Mouse (Mus musculus): ENCODE results near the gene Clec4n. TPM values are rescaled to one million over a fixed set of nuclear protein-coding genes. Genes with fewer than 3 reads are reported as not detected.
"Not testable (repeated sequence)": the region's sequence is repeated elsewhere in the genome, so short reads cannot be mapped to it uniquely, and the experiment has no call there.

Gene Clec4n
- 0.64 and 1.0 TPM in 2 replicates for polyA plus RNA-seq (2014; fragmentation: Nextera tagmentation; extraction: Ambion mirVana)

- no peaks in the 10 kb centered on the region for H3K36me3 ChIP-seq (ENCODE audit: control insufficient read depth, insufficient read depth, low read length)
- H3K9me3 ChIP-seq (replicated peaks; ENCODE audit: control insufficient read depth, low read length): 0 out of 2 replicates have a peak, but pooled peaks cover 3% of the 10 kb centered on the region
- H3K9ac ChIP-seq (ENCODE audit: low read length): no peak within 1 kb of the TSS
- no peaks in the 10 kb centered on the region for H3K27me3 ChIP-seq (replicated peaks; ENCODE audit: control insufficient read depth, insufficient read depth, low read length)
- 76% methylated on average over 3 of the region's 3 CpGs for WGBS
- H3K4me2 ChIP-seq (ENCODE audit: low read length): no peak within 1 kb of the TSS
- H3K4me3 ChIP-seq (ENCODE audit: low read depth, low read length): no peak within 1 kb of the TSS
- no peaks in the 10 kb centered on the region for H3K4me1 ChIP-seq (ENCODE audit: control insufficient read depth, insufficient read depth, low read length)
- no peak for ATAC-seq
- H3K27ac ChIP-seq (ENCODE audit: low read depth, low read length): no peak within 1 kb of the TSS
- DNase-seq (ENCODE audit: low spot score): no peak
These were observed at the start of gene Clec4n for GRCm38 (mm10) chr6:123229644-123230043. Gene Clec4n (plus strand): TSS chr6:123229843.

DNA sequence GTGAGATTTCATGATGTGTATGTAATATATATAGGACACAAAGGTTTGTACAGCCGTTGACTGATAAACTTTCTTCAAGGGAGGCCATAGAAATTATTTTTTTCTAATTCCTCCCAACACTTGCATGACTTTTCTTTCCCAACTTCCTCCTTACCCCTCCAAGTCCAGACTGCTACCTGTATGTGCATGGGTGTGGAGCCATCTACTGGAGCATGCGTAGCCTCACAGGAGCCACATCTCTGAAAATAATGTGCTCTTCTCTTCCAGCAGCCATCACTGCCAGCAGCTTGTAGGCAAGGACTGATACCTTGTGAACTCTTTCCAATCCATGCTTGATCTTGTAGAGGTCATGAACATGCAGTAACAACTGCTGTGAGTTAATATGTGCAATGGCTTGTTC is 44.8 kb upstream of the Clec4n start:
- ATAC-seq; H3K9ac ChIP-seq (ENCODE audit: low read length); DNase-seq (ENCODE audit: low spot score); H3K27ac ChIP-seq (ENCODE audit: low read depth, low read length); H3K27me3 ChIP-seq (replicated peaks; ENCODE audit: control insufficient read depth, insufficient read depth, low read length); H3K4me2 ChIP-seq (ENCODE audit: low read length); H3K4me3 ChIP-seq (ENCODE audit: low read depth, low read length); H3K4me1 ChIP-seq (ENCODE audit: control insufficient read depth, insufficient read depth, low read length); H3K9me3 ChIP-seq (replicated peaks; ENCODE audit: control insufficient read depth, low read length); H3K36me3 ChIP-seq (ENCODE audit: control insufficient read depth, insufficient read depth, low read length): not testable (repeated sequence)
- WGBS: 79% methylated on average over 2 of the region's 2 CpGs

DNA sequence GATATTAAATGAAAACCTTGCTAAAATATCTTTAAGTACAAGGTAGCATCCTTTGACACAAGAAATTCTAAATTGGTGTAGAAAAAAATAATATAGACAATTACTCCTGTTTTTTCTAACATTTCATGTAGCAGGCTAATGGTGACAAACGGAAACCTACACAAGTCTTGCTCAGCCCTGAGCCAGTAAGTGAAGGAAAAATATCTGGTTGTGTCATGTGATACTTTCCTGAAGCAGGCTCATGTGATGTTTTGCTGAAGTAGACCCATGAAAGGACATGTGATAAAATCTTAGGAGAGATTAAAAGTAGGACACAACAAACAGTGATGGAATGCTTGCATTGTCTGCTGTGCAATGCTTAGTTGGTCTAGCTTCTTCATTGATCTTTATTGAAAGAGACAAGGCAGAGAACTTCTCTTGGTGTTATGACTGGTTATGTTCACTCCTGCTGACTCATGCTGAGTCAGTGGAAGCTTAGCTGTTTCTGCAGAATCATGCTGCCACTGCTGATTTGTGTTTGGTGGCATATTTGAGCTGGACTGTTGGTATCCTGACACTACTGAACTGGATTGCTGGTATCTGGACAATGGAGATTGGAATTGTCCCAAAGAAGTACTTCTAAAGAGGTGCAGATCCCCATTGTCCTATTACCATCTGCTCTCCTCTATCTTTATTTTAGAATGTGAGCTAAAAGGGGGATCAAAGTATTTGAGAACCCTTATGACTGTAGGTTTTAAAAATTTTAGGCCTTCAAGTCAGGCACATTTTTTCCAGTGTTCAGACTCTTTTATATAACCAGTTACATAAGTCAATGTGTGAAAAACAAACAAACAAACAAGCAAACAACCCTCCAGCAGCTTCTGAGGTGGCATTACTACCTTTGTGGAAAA is 22.2 kb upstream of the Clec4n start:
- 81% methylated on average over 1 of the region's 1 CpGs for WGBS
- Histone ChIP-seq H3K27me3 (replicated peaks; ENCODE audit: control insufficient read depth, insufficient read depth, low read length) (no peaks in the 10 kb centered on the region), H3K4me1 (ENCODE audit: control insufficient read depth, insufficient read depth, low read length) (no peaks in the 10 kb centered on the region), H3K9ac (ENCODE audit: low read length) (no peak overlapping the region), H3K4me3 (ENCODE audit: low read depth, low read length) (no peak overlapping the region), H3K4me2 (ENCODE audit: low read length) (no peak overlapping the region), H3K36me3 (ENCODE audit: control insufficient read depth, insufficient read depth, low read length) (no peaks in the 10 kb centered on the region), H3K9me3 (replicated peaks; ENCODE audit: control insufficient read depth, low read length) (no peaks in the 10 kb centered on the region), H3K27ac (ENCODE audit: low read depth, low read length) (no peak overlapping the region)
- ATAC-seq: no peak
- DNase-seq (ENCODE audit: low spot score): no peak

GRCm38 (mm10) chr6:123208077-123208439 is 21.6 kb upstream of the Clec4n start:
- H3K4me3 ChIP-seq (ENCODE audit: low read depth, low read length); ATAC-seq; H3K9me3 ChIP-seq (replicated peaks; ENCODE audit: control insufficient read depth, low read length); DNase-seq (ENCODE audit: low spot score); H3K36me3 ChIP-seq (ENCODE audit: control insufficient read depth, insufficient read depth, low read length); H3K9ac ChIP-seq (ENCODE audit: low read length); H3K4me2 ChIP-seq (ENCODE audit: low read length); H3K27me3 ChIP-seq (replicated peaks; ENCODE audit: control insufficient read depth, insufficient read depth, low read length); H3K4me1 ChIP-seq (ENCODE audit: control insufficient read depth, insufficient read depth, low read length); H3K27ac ChIP-seq (ENCODE audit: low read depth, low read length): not testable (repeated sequence)

DNA sequence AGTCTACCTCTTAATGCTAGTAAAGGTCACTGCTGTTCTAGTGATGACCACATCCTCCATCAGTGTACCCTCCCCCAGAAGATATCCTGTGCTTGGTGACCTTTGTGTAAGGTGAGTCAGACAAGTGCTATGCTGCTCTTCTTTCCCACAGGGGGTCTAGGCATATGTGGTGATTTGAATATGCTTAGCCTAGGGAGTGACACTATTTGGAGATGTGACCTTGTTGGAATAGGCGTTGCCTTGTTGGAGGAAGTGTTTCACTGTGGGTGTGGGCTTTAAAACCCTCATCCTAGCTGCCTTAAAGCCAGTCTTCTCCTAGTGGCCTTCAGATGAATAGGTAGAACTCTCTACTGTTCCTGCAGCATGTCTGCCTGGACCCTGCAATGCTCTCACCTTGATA is 17.9 kb upstream of the Clec4n start:
- no peaks in the 10 kb centered on the region for H3K36me3 ChIP-seq (ENCODE audit: control insufficient read depth, insufficient read depth, low read length)
- no peak overlapping the region for H3K27ac ChIP-seq (ENCODE audit: low read depth, low read length)
- H3K9ac ChIP-seq (ENCODE audit: low read length): no peak overlapping the region
- DNase-seq (ENCODE audit: low spot score) (no peak), ATAC-seq (no peak)
- no peaks in the 10 kb centered on the region for H3K9me3 ChIP-seq (replicated peaks; ENCODE audit: control insufficient read depth, low read length)
- H3K27me3 ChIP-seq (replicated peaks; ENCODE audit: control insufficient read depth, insufficient read depth, low read length): no peaks in the 10 kb centered on the region
- no peak overlapping the region for H3K4me2 ChIP-seq (ENCODE audit: low read length)
- H3K4me3 ChIP-seq (ENCODE audit: low read depth, low read length): no peak overlapping the region
- H3K4me1 ChIP-seq (ENCODE audit: control insufficient read depth, insufficient read depth, low read length): no peaks in the 10 kb centered on the region
- WGBS: 82% methylated on average over 1 of the region's 1 CpGs

- 75% methylated on average over 2 of the region's 2 CpGs for WGBS
- Histone ChIP-seq H3K4me2 (ENCODE audit: low read length) (no peak overlapping the region), H3K4me1 (ENCODE audit: control insufficient read depth, insufficient read depth, low read length) (no peaks in the 10 kb centered on the region), H3K9me3 (replicated peaks; ENCODE audit: control insufficient read depth, low read length) (no peaks in the 10 kb centered on the region), H3K4me3 (ENCODE audit: low read depth, low read length) (no peak overlapping the region), H3K36me3 (ENCODE audit: control insufficient read depth, insufficient read depth, low read length) (no peaks in the 10 kb centered on the region), H3K9ac (ENCODE audit: low read length) (no peak overlapping the region), H3K27ac (ENCODE audit: low read depth, low read length) (no peak overlapping the region), H3K27me3 (replicated peaks; ENCODE audit: control insufficient read depth, insufficient read depth, low read length) (no peaks in the 10 kb centered on the region)
- ATAC-seq (no peak), DNase-seq (ENCODE audit: low spot score) (no peak)
These were observed 2.0 kb upstream of the Clec4n start for GRCm38 (mm10) chr6:123227519-123228166.

GRCm38 (mm10) chr6:123231149-123231548 is 1.5 kb downstream of the Clec4n start:
- no peaks in the 10 kb centered on the region for H3K36me3 ChIP-seq (ENCODE audit: control insufficient read depth, insufficient read depth, low read length)
- no peak overlapping the region for H3K4me2 ChIP-seq (ENCODE audit: low read length)
- H3K27me3 ChIP-seq (replicated peaks; ENCODE audit: control insufficient read depth, insufficient read depth, low read length): no peaks in the 10 kb centered on the region
- H3K27ac ChIP-seq (ENCODE audit: low read depth, low read length): no peak overlapping the region
- WGBS: 67% methylated on average over 2 of the region's 2 CpGs
- H3K4me3 ChIP-seq (ENCODE audit: low read depth, low read length): no peak overlapping the region
- ATAC-seq: no peak
- H3K9ac ChIP-seq (ENCODE audit: low read length): no peak overlapping the region
- DNase-seq (ENCODE audit: low spot score): no peak
- no peaks in the 10 kb centered on the region for H3K4me1 ChIP-seq (ENCODE audit: control insufficient read depth, insufficient read depth, low read length)
- 0 out of 2 replicates have a peak, but pooled peaks cover 3% of the 10 kb centered on the region for H3K9me3 ChIP-seq (replicated peaks; ENCODE audit: control insufficient read depth, low read length)

DNA sequence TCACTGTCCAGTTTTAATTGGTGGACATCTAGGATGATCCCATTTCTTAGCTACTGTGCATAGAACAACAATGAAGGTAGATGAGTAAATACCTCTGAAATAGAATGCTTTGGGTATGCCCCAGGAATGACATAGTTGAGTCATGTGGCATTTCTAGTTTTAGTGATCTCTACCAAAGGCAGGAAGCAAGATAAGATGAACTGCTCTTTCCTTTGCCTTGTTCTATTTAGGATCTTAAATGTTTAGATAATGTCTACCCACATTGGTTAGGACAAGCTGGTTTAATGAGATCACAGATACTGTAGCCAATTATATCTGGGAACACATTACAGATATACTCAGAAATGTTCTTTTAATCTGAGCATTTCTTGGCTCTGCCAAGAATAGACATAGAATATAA is 7.9 kb downstream of the Clec4n start:
- H3K27ac ChIP-seq (ENCODE audit: low read depth, low read length): no peak overlapping the region
- H3K27me3 ChIP-seq (replicated peaks; ENCODE audit: control insufficient read depth, insufficient read depth, low read length): no peaks in the 10 kb centered on the region
- H3K9me3 ChIP-seq (replicated peaks; ENCODE audit: control insufficient read depth, low read length): 0 out of 2 replicates have a peak, but pooled peaks cover 3% of the 10 kb centered on the region
- no peaks in the 10 kb centered on the region for H3K36me3 ChIP-seq (ENCODE audit: control insufficient read depth, insufficient read depth, low read length)
- H3K4me3 ChIP-seq (ENCODE audit: low read depth, low read length): no peak overlapping the region
- ATAC-seq (no peak), DNase-seq (ENCODE audit: low spot score) (no peak)
- H3K4me1 ChIP-seq (ENCODE audit: control insufficient read depth, insufficient read depth, low read length): no peaks in the 10 kb centered on the region
- H3K9ac ChIP-seq (ENCODE audit: low read length): no peak overlapping the region
- H3K4me2 ChIP-seq (ENCODE audit: low read length): no peak overlapping the region

DNA sequence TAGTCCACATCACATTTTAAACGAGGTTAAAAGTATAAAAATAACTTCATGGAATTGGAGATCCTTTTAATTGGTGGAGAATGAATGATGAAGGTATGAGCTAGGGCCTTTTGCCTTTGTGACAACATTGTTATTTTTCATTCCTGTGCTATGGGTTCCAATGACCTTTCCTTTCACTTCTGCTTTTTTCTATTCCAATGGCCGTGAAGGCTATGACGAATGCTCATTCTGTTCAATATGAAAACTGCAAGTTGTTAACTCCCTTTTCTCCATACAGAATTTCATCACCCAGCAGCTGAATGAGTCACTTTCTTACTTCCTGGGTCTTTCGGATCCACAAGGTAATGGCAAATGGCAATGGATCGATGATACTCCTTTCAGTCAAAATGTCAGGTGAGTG is 14.6 kb downstream of the Clec4n start:
- H3K9ac ChIP-seq (ENCODE audit: low read length): no peak overlapping the region
- no peak overlapping the region for H3K4me3 ChIP-seq (ENCODE audit: low read depth, low read length)
- H3K36me3 ChIP-seq (ENCODE audit: control insufficient read depth, insufficient read depth, low read length): no peaks in the 10 kb centered on the region
- 90% methylated on average over 5 of the region's 5 CpGs for WGBS
- H3K4me2 ChIP-seq (ENCODE audit: low read length): no peak overlapping the region
- no peak for ATAC-seq
- no peaks in the 10 kb centered on the region for H3K4me1 ChIP-seq (ENCODE audit: control insufficient read depth, insufficient read depth, low read length)
- no peaks in the 10 kb centered on the region for H3K27me3 ChIP-seq (replicated peaks; ENCODE audit: control insufficient read depth, insufficient read depth, low read length)
- DNase-seq (ENCODE audit: low spot score): no peak
- no peaks in the 10 kb centered on the region for H3K9me3 ChIP-seq (replicated peaks; ENCODE audit: control insufficient read depth, low read length)
- no peak overlapping the region for H3K27ac ChIP-seq (ENCODE audit: low read depth, low read length)
